Mouse (Mus musculus): Measurements from ENCODE around the gene Cyp39a1.
A peak's percentile ranks its signal among the peaks of the same experiment; 100 is the strongest.

Gene Cyp39a1

GRCm38 (mm10) chr17:43684086-43684485 lies 16.9 kb downstream of the Cyp39a1 start:
- no peak for DNase-seq (ENCODE audit: low spot score)

- DNase-seq (ENCODE audit: low spot score): no peak
Observed at GRCm38 (mm10) chr17:43684638-43685037, 17.4 kb downstream of the Cyp39a1 start.

GRCm38 (mm10) chr17:43689591-43689990 lies 22.4 kb downstream of the Cyp39a1 start:
- no peak for DNase-seq (ENCODE audit: low spot score)

GRCm38 (mm10) chr17:43698997-43699649 lies 31.9 kb downstream of the Cyp39a1 start:
- DNase-seq (ENCODE audit: low spot score): peak; percentile 85

GRCm38 (mm10) chr17:43701060-43701459 lies 33.8 kb downstream of the Cyp39a1 start:
- peak; percentile 78 for DNase-seq (ENCODE audit: low spot score)

- DNase-seq (ENCODE audit: low spot score): no peak
Observed at GRCm38 (mm10) chr17:43704216-43704930, 37.1 kb downstream of the Cyp39a1 start.

GRCm38 (mm10) chr17:43706749-43707148 lies 39.5 kb downstream of the Cyp39a1 start:
- DNase-seq (ENCODE audit: low spot score): no peak

- no peak for DNase-seq (ENCODE audit: low spot score)
Observed at GRCm38 (mm10) chr17:43707254-43707653, 40.0 kb downstream of the Cyp39a1 start.

- no peak for DNase-seq (ENCODE audit: low spot score)
Observed at GRCm38 (mm10) chr17:43711557-43712352, 44.5 kb downstream of the Cyp39a1 start.

GRCm38 (mm10) chr17:43714191-43714590 lies 47.0 kb downstream of the Cyp39a1 start:
- no peak for DNase-seq (ENCODE audit: low spot score)

GRCm38 (mm10) chr17:43716601-43717000 lies 49.4 kb downstream of the Cyp39a1 start:
- no peak for DNase-seq (ENCODE audit: low spot score)

- no peak for DNase-seq (ENCODE audit: low spot score)
Observed at GRCm38 (mm10) chr17:43719401-43719800, 52.2 kb downstream of the Cyp39a1 start.

GRCm38 (mm10) chr17:43724480-43724879 lies 57.3 kb downstream of the Cyp39a1 start:
- DNase-seq (ENCODE audit: low spot score): no peak

- DNase-seq (ENCODE audit: low spot score): no peak
Observed at GRCm38 (mm10) chr17:43731327-43731726, 64.1 kb downstream of the Cyp39a1 start.

- DNase-seq (ENCODE audit: low spot score): no peak
Observed at GRCm38 (mm10) chr17:43731976-43732375, 64.8 kb downstream of the Cyp39a1 start.

GRCm38 (mm10) chr17:43734252-43734651 lies 67.0 kb downstream of the Cyp39a1 start:
- DNase-seq (ENCODE audit: low spot score): no peak

- DNase-seq (ENCODE audit: low spot score): no peak
Observed at GRCm38 (mm10) chr17:43743933-43744332, 76.7 kb downstream of the Cyp39a1 start.

GRCm38 (mm10) chr17:43744425-43744824 lies 77.2 kb downstream of the Cyp39a1 start:
- no peak for DNase-seq (ENCODE audit: low spot score)

- no peak for DNase-seq (ENCODE audit: low spot score)
Observed at GRCm38 (mm10) chr17:43751146-43751545, 83.9 kb downstream of the Cyp39a1 start.

- no peak for DNase-seq (ENCODE audit: low spot score)
Observed at GRCm38 (mm10) chr17:43752811-43753210, 85.6 kb downstream of the Cyp39a1 start.

GRCm38 (mm10) chr17:43754687-43755086 lies 87.5 kb downstream of the Cyp39a1 start:
- no peak for DNase-seq (ENCODE audit: low spot score)

- peak; percentile 48 for DNase-seq (ENCODE audit: low spot score)
Observed at GRCm38 (mm10) chr17:43758607-43759259, 91.5 kb downstream of the Cyp39a1 start.

Measured in testis, postnatal 10 days (tissue).